Mouse (Mus musculus) testis, adult 2 months (tissue): ENCODE measurements at regions not wholly inside any gene's neighbourhood (a gene's known extent, or its start where the extent isn't known, plus 50 kb on each side); places are given as distances from the start of the nearest gene placed in this dataset.

Source experiments
- CTCF ChIP-seq: fragments of 200-500 bp; IDR thresholded peaks from 2 replicates; pipeline ENCODE4 v1.5.1; 2012; ENCODE audit warnings: low read depth, mild to moderate bottlenecking, inconsistent platforms, low read length, moderate library complexity; ENCODE audit not compliant: control insufficient read depth, insufficient read depth, insufficient replicate concordance
- POLR2A ChIP-seq: fragments of 200-500 bp; IDR thresholded peaks from 2 replicates; pipeline ENCODE4 v1.6.1; 2012; ENCODE audit warnings: low read depth, mild to moderate bottlenecking, inconsistent platforms, low read length, moderate library complexity; ENCODE audit not compliant: control insufficient read depth

DNA sequence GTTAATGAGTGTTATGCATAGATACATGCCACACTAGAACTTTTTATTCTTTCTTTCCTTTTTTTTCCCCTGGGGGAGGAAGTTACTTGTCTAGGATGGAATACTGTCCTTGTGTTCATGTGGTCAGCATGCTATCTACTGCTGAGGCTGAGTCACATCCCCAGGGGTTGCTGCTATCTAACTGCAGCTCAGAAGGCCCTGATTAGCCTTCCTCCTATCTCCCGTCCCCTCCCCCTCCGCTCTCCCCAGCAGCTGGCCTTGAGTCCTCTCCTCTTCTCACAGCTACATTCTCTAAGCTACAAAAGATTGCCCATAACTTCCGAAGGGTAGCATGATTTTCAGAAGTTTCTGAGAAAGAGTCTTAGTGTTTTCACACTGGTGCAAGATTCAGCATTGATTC lies 168.5 kb downstream of the Fam198b start:
- TF ChIP-seq CTCF (no peak), POLR2A (no peak)
